Mouse (Mus musculus): Measurements from ENCODE around the gene Olfr376. TPM values are rescaled to one million over a fixed set of nuclear protein-coding genes. Genes with fewer than 3 reads are reported as not detected.

Gene Olfr376
- polyA plus RNA-seq, 1 experiment, result not detected

GRCm38 (mm10) chr11:73333357-73333756 is 37.7 kb upstream of the Olfr376 start:
- no peaks in the 10 kb centered on the region for H3K27me3 ChIP-seq (ENCODE audit: control insufficient read depth, insufficient read depth, insufficient read length)
- H3K79me2 ChIP-seq (ENCODE audit: control insufficient read depth, insufficient read depth), result no peaks in the 10 kb centered on the region
- no peaks in the 10 kb centered on the region for H3K36me3 ChIP-seq (ENCODE audit: control insufficient read depth, insufficient read depth)
- H3K4me2 ChIP-seq (ENCODE audit: low read depth), result no peak overlapping the region
- TF ChIP-seq MYOG (IDR thresholded peaks at IDR 0.05; ENCODE audit: control insufficient read depth in 1 of 3, insufficient read depth in 1 of 3, insufficient read length in 2 of 3, low read depth in 2 of 3) (no peak), CEBPB (IDR thresholded peaks at IDR 0.05; ENCODE audit: insufficient read depth, poor library complexity, severe bottlenecking) (no peak), REST (IDR thresholded peaks at IDR 0.05; ENCODE audit: insufficient read depth, insufficient read length) (no peak), USF1 (IDR thresholded peaks at IDR 0.05; ENCODE audit: low read depth) (no peak), MAX (IDR thresholded peaks at IDR 0.05; ENCODE audit: low read depth) (no peak), E2F4 (IDR thresholded peaks at IDR 0.05; ENCODE audit: insufficient read depth) (no peak), TCF12 (IDR thresholded peaks at IDR 0.05; ENCODE audit: insufficient read depth, poor library complexity, severe bottlenecking) (no peak), TCF3 (IDR thresholded peaks at IDR 0.05; ENCODE audit: insufficient read length, low read depth) (no peak)
- H3K4me3 ChIP-seq, result no peak overlapping the region
- no peak overlapping the region for H3ac ChIP-seq (ENCODE audit: control insufficient read depth, insufficient read length)

GRCm38 (mm10) chr11:73336919-73337318 is 34.1 kb upstream of the Olfr376 start:
- Histone ChIP-seq H3ac (ENCODE audit: control insufficient read depth, insufficient read length) (no peak overlapping the region), H3K27me3 (ENCODE audit: control insufficient read depth, insufficient read depth, insufficient read length) (no peaks in the 10 kb centered on the region), H3K36me3 (ENCODE audit: control insufficient read depth, insufficient read depth) (no peaks in the 10 kb centered on the region), H3K4me2 (ENCODE audit: low read depth) (no peak overlapping the region), H3K4me3 (no peak overlapping the region), H3K79me2 (ENCODE audit: control insufficient read depth, insufficient read depth) (no peaks in the 10 kb centered on the region)
- TF ChIP-seq POLR2A (IDR thresholded peaks at IDR 0.05; ENCODE audit: insufficient read length, low read depth) (no peak), E2F4 (IDR thresholded peaks at IDR 0.05; ENCODE audit: insufficient read depth) (no peak), TCF12 (IDR thresholded peaks at IDR 0.05; ENCODE audit: insufficient read depth, poor library complexity, severe bottlenecking) (no peak)

GRCm38 (mm10) chr11:73350483-73350882 is 20.6 kb upstream of the Olfr376 start, which contains the start of gene Olfr20:
Gene Olfr20 (plus strand): TSS chr11:73350783.
- TF ChIP-seq POLR2A (IDR thresholded peaks at IDR 0.05; ENCODE audit: insufficient read length, low read depth), result no peak
- no peak for TF ChIP-seq MYOG (IDR thresholded peaks at IDR 0.05; ENCODE audit: control insufficient read depth in 1 of 3, insufficient read depth in 1 of 3, insufficient read length in 2 of 3, low read depth in 2 of 3)
- TF ChIP-seq E2F4 (IDR thresholded peaks at IDR 0.05; ENCODE audit: insufficient read depth), result no peak
- no peak for TF ChIP-seq MYOD1 (IDR thresholded peaks at IDR 0.05; ENCODE audit: control insufficient read depth in 1 of 3, insufficient read length in 2 of 3, low read depth in 2 of 3)
- no peak for TF ChIP-seq MAX (IDR thresholded peaks at IDR 0.05; ENCODE audit: low read depth)
- no peak for TF ChIP-seq POLR2AphosphoS2 (IDR thresholded peaks at IDR 0.05; ENCODE audit: insufficient read length, low read depth)
- no peak for TF ChIP-seq SRF (IDR thresholded peaks at IDR 0.05; ENCODE audit: control insufficient read depth, insufficient read length, low read depth)
- TF ChIP-seq TCF3 (IDR thresholded peaks at IDR 0.05; ENCODE audit: insufficient read length, low read depth), result no peak
- no peak for TF ChIP-seq CEBPB (IDR thresholded peaks at IDR 0.05; ENCODE audit: insufficient read depth, poor library complexity, severe bottlenecking)
- TF ChIP-seq TCF12 (IDR thresholded peaks at IDR 0.05; ENCODE audit: insufficient read depth, poor library complexity, severe bottlenecking), result no peak
- H3K79me2 ChIP-seq (ENCODE audit: control insufficient read depth, insufficient read depth), result no peaks in the 10 kb centered on the region
- H3K4me2 ChIP-seq (ENCODE audit: low read depth), result no peak within 1 kb of the TSS
- no peak within 1 kb of the TSS for H3K4me3 ChIP-seq
- no peaks in the 10 kb centered on the region for H3K27me3 ChIP-seq (ENCODE audit: control insufficient read depth, insufficient read depth, insufficient read length)
- H3ac ChIP-seq (ENCODE audit: control insufficient read depth, insufficient read length), result no peak within 1 kb of the TSS
- no peaks in the 10 kb centered on the region for H3K36me3 ChIP-seq (ENCODE audit: control insufficient read depth, insufficient read depth)

- TF ChIP-seq USF1 (IDR thresholded peaks at IDR 0.05; ENCODE audit: low read depth) (no peak), REST (IDR thresholded peaks at IDR 0.05; ENCODE audit: insufficient read depth, insufficient read length) (peak; percentile 85)
- Histone ChIP-seq H3K4me2 (ENCODE audit: low read depth) (no peak overlapping the region), H3ac (ENCODE audit: control insufficient read depth, insufficient read length) (no peak overlapping the region), H3K27me3 (ENCODE audit: control insufficient read depth, insufficient read depth, insufficient read length) (no peaks in the 10 kb centered on the region), H3K4me3 (no peak overlapping the region), H3K36me3 (ENCODE audit: control insufficient read depth, insufficient read depth) (no peaks in the 10 kb centered on the region), H3K79me2 (ENCODE audit: control insufficient read depth, insufficient read depth) (no peaks in the 10 kb centered on the region)
These were observed 24.3 kb downstream of the Olfr376 start for GRCm38 (mm10) chr11:73395374-73395773.

GRCm38 (mm10) chr11:73399514-73399913 is 28.5 kb downstream of the Olfr376 start, which contains the start of gene Olfr1:
Gene Olfr1 (minus strand): TSS chr11:73399614.
- no peak for TF ChIP-seq MYOD1 (IDR thresholded peaks at IDR 0.05; ENCODE audit: control insufficient read depth in 1 of 3, insufficient read length in 2 of 3, low read depth in 2 of 3)
- no peak for TF ChIP-seq REST (IDR thresholded peaks at IDR 0.05; ENCODE audit: insufficient read depth, insufficient read length)
- no peak for TF ChIP-seq CEBPB (IDR thresholded peaks at IDR 0.05; ENCODE audit: insufficient read depth, poor library complexity, severe bottlenecking)
- no peak for TF ChIP-seq POLR2AphosphoS2 (IDR thresholded peaks at IDR 0.05; ENCODE audit: insufficient read length, low read depth)
- no peak for TF ChIP-seq MYOG (IDR thresholded peaks at IDR 0.05; ENCODE audit: control insufficient read depth in 1 of 3, insufficient read depth in 1 of 3, insufficient read length in 2 of 3, low read depth in 2 of 3)
- no peak for TF ChIP-seq SRF (IDR thresholded peaks at IDR 0.05; ENCODE audit: control insufficient read depth, insufficient read length, low read depth)
- no peak for TF ChIP-seq TCF3 (IDR thresholded peaks at IDR 0.05; ENCODE audit: insufficient read length, low read depth)
- TF ChIP-seq E2F4 (IDR thresholded peaks at IDR 0.05; ENCODE audit: insufficient read depth), result no peak
- TF ChIP-seq MAX (IDR thresholded peaks at IDR 0.05; ENCODE audit: low read depth), result no peak
- no peak for TF ChIP-seq POLR2A (IDR thresholded peaks at IDR 0.05; ENCODE audit: insufficient read length, low read depth)
- no peak for TF ChIP-seq USF1 (IDR thresholded peaks at IDR 0.05; ENCODE audit: low read depth)
- no peak for TF ChIP-seq TCF12 (IDR thresholded peaks at IDR 0.05; ENCODE audit: insufficient read depth, poor library complexity, severe bottlenecking)
- H3K79me2 ChIP-seq (ENCODE audit: control insufficient read depth, insufficient read depth), result no peaks in the 10 kb centered on the region
- H3K36me3 ChIP-seq (ENCODE audit: control insufficient read depth, insufficient read depth), result no peaks in the 10 kb centered on the region
- H3K4me2 ChIP-seq (ENCODE audit: low read depth), result no peak within 1 kb of the TSS
- no peak within 1 kb of the TSS for H3ac ChIP-seq (ENCODE audit: control insufficient read depth, insufficient read length)
- H3K27me3 ChIP-seq (ENCODE audit: control insufficient read depth, insufficient read depth, insufficient read length), result no peaks in the 10 kb centered on the region
- no peak within 1 kb of the TSS for H3K4me3 ChIP-seq

Other genes with a start within 250 kb of the Olfr376 start
- 3.3 TPM for gene Haspin, start 233.0 kb upstream of the Olfr376 start, polyA plus RNA-seq (2012; fragmentation: generic; extraction: Trizol)
- gene P2rx5, start 210.8 kb upstream of the Olfr376 start, polyA plus RNA-seq (2012; fragmentation: generic; extraction: Trizol), result 3.5 TPM
- gene Emc6, start 194.2 kb upstream of the Olfr376 start, polyA plus RNA-seq (2012; fragmentation: generic; extraction: Trizol), result 68.2 TPM
- gene Tax1bp3, start 194.2 kb upstream of the Olfr376 start, polyA plus RNA-seq (2012; fragmentation: generic; extraction: Trizol), result 85.2 TPM
- gene Ctns, start 172.2 kb upstream of the Olfr376 start, polyA plus RNA-seq (2012; fragmentation: generic; extraction: Trizol), result 11.6 TPM
- 1.3 TPM for gene Shpk, start 171.8 kb upstream of the Olfr376 start, polyA plus RNA-seq (2012; fragmentation: generic; extraction: Trizol)
- 0.17 TPM for gene Trpv1, start 137.0 kb upstream of the Olfr376 start, polyA plus RNA-seq (2012; fragmentation: generic; extraction: Trizol)
- gene Trpv3, start 103.9 kb upstream of the Olfr376 start, polyA plus RNA-seq (2012; fragmentation: generic; extraction: Trizol), result 0.05 TPM
- gene Aspa, start 41.6 kb upstream of the Olfr376 start, polyA plus RNA-seq (2012; fragmentation: generic; extraction: Trizol), result 5.3 TPM
- not detected for gene Gm49340, start 41.5 kb upstream of the Olfr376 start, polyA plus RNA-seq (2012; fragmentation: generic; extraction: Trizol)
- not detected for gene Spata22, start 41.5 kb upstream of the Olfr376 start, polyA plus RNA-seq (2012; fragmentation: generic; extraction: Trizol)
- not detected for gene Olfr20, start 20.5 kb upstream of the Olfr376 start, polyA plus RNA-seq (2012; fragmentation: generic; extraction: Trizol)
- gene Olfr1, start 28.4 kb downstream of the Olfr376 start, polyA plus RNA-seq (2012; fragmentation: generic; extraction: Trizol), result not detected
- not detected for gene Olfr378, start 57.2 kb downstream of the Olfr376 start, polyA plus RNA-seq (2012; fragmentation: generic; extraction: Trizol)
- gene Olfr380, start 86.3 kb downstream of the Olfr376 start, polyA plus RNA-seq (2012; fragmentation: generic; extraction: Trizol), result not detected
- gene Olfr381, start 120.4 kb downstream of the Olfr376 start, polyA plus RNA-seq (2012; fragmentation: generic; extraction: Trizol), result not detected
- gene Olfr382, start 146.0 kb downstream of the Olfr376 start, polyA plus RNA-seq (2012; fragmentation: generic; extraction: Trizol), result not detected
- not detected for gene Olfr385, start 221.8 kb downstream of the Olfr376 start, polyA plus RNA-seq (2012; fragmentation: generic; extraction: Trizol)
- not detected for gene Olfr384, start 227.3 kb downstream of the Olfr376 start, polyA plus RNA-seq (2012; fragmentation: generic; extraction: Trizol)

Data from myocyte (in vitro differentiated cells).